Mouse (Mus musculus): ENCODE data around the gene Isyna1. TPM values are rescaled to one million over a fixed set of nuclear protein-coding genes. Genes with fewer than 3 reads are reported as not detected.
"Not testable (repeated sequence)": the region's sequence is repeated elsewhere in the genome, so short reads cannot be mapped to it uniquely, and the experiment has no call there.

The Isyna1 gene
- polyA plus RNA-seq, 1 experiment from 2014 or later: 106 TPM

DNA sequence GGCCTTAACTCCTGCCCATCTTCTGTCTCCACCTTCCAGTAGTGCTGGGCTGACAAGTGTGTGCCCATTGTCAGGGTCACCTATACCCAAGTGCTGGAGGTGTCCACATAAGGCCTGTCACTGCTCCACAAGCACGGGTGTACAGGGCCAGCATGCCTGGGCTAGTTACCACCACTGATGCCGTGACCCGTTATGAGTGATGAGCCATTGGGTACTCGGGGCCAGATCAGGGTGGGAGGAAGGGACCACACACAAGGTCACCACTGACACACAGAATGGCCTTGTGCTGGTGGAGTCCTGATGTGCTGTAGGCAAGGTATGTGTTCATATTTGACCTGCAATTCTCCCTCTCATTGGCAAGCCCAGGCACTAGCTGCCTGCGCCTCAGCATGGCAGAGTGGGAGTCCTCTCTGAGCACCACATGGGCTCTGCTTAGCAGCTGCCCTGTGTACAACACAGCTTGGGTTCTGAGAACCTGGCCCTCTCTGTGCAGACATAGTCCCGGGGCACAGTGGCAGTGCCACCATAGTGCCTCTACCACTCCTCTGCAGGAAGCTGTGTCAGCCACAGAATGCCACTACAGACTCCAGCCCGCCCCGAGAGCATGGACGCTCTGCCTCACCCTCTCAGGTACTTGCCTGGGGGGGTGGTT lies 9.4 kb upstream of the Isyna1 start:
- Histone ChIP-seq H3K9ac (ENCODE audit: low read length) (no peak overlapping the region), H3K27me3 (replicated peaks; ENCODE audit: control insufficient read depth, insufficient read depth, low read length) (no peaks in the 10 kb centered on the region), H3K4me2 (ENCODE audit: low read length) (no peak overlapping the region), H3K4me1 (replicated peaks; ENCODE audit: control insufficient read depth, insufficient read depth, low read length) (no peaks in the 10 kb centered on the region), H3K36me3 (ENCODE audit: control insufficient read depth, insufficient read depth, low read length) (peaks cover 89% of the 10 kb centered on the region), H3K27ac (ENCODE audit: low read depth) (no peak overlapping the region), H3K9me3 (ENCODE audit: control insufficient read depth, low read length) (no peaks in the 10 kb centered on the region), H3K4me3 (ENCODE audit: low read depth, low read length) (no peak overlapping the region)
- 88% methylated on average over 9 of the region's 9 CpGs for WGBS
- 0 out of 2 replicates have a peak, but pooled peaks have one; percentile 8 for ATAC-seq (replicated peaks; ENCODE audit: low FRiP score, low TSS enrichment, low read depth)
- DNase-seq (ENCODE audit: low spot score): no peak

DNA sequence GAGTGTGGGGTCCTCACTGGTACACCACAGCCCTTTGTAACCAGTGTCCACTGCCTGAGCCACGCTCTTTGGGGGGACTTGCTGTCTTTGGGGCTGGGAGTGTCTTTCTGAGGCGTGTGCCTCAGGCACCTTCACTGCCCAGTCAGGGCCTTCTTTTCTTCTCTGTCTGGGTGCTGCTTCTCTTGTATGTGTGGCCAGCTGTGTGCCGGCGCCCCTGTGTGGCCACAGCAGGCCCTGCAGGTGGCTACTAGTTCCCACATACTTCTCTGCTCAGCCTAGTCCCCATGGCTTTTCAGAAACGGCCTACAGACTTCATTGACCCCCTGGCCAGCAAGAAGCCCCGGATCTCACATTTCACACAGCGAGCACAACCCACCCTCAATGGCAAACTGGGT lies 8.9 kb upstream of the Isyna1 start:
- H3K36me3 ChIP-seq (ENCODE audit: control insufficient read depth, insufficient read depth, low read length): peaks cover 87% of the 10 kb centered on the region
- H3K9ac ChIP-seq (ENCODE audit: low read length): no peak overlapping the region
- H3K27me3 ChIP-seq (replicated peaks; ENCODE audit: control insufficient read depth, insufficient read depth, low read length): no peaks in the 10 kb centered on the region
- no peaks in the 10 kb centered on the region for H3K9me3 ChIP-seq (ENCODE audit: control insufficient read depth, low read length)
- WGBS: 45% methylated on average over 7 of the region's 7 CpGs
- H3K27ac ChIP-seq (ENCODE audit: low read depth): no peak overlapping the region
- H3K4me1 ChIP-seq (replicated peaks; ENCODE audit: control insufficient read depth, insufficient read depth, low read length): no peaks in the 10 kb centered on the region
- H3K4me2 ChIP-seq (ENCODE audit: low read length): no peak overlapping the region
- peak; percentile 23; the same call in 1 of the 2 replicates for ATAC-seq (replicated peaks; ENCODE audit: low FRiP score, low TSS enrichment, low read depth)
- DNase-seq (ENCODE audit: low spot score): no peak
- no peak overlapping the region for H3K4me3 ChIP-seq (ENCODE audit: low read depth, low read length)

DNA sequence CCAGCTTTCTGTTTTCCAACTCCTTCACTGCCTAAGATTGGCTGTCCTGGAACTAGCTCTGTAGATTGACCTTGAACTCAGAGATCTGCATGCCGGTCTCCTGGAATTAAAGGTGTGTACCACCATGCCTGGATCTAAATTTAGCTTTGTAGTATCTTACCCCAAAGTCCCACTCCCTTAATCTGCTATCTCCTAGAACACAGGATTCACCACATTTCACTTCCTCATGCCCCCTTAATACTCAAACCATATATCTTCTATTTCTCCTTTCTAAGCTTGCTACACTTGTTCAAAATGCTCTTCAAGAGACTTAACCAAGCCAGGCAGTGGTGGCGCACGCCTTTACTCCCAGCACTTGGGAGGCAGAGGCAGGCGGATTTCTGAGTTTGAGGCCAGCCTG lies 6.2 kb upstream of the Isyna1 start:
- H3K27me3 ChIP-seq (replicated peaks; ENCODE audit: control insufficient read depth, insufficient read depth, low read length); H3K4me2 ChIP-seq (ENCODE audit: low read length); H3K9me3 ChIP-seq (ENCODE audit: control insufficient read depth, low read length); H3K4me1 ChIP-seq (replicated peaks; ENCODE audit: control insufficient read depth, insufficient read depth, low read length); H3K27ac ChIP-seq (ENCODE audit: low read depth); DNase-seq (ENCODE audit: low spot score); ATAC-seq (replicated peaks; ENCODE audit: low FRiP score, low TSS enrichment, low read depth); H3K4me3 ChIP-seq (ENCODE audit: low read depth, low read length); H3K9ac ChIP-seq (ENCODE audit: low read length): not testable (repeated sequence)
- peaks cover 73% of the 10 kb centered on the region for H3K36me3 ChIP-seq (ENCODE audit: control insufficient read depth, insufficient read depth, low read length)
- 93% methylated on average over 4 of the region's 4 CpGs for WGBS

DNA sequence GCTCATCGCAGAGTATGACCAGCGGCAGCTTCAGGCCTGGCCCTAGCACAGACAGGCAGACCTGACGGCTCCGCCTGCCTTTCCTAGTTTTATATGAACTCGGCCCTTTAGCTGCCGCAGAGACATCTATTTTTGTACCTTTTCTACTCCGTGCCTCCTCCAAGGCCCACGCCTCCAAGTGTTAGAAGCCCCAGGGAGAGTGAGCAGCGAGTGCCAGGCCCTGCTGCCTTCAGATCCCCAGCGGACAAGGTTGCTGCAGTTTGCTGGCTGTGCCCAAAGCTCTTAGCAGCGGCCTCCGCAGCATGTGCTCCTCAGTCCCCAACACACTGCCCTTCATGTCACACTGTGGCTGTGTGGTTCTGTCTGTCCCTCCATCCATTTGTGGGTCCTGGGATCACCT lies 2.6 kb upstream of the Isyna1 start:
- Histone ChIP-seq H3K4me2 (ENCODE audit: low read length) (no peak overlapping the region), H3K27me3 (replicated peaks; ENCODE audit: control insufficient read depth, insufficient read depth, low read length) (no peaks in the 10 kb centered on the region), H3K27ac (ENCODE audit: low read depth) (no peak overlapping the region), H3K9me3 (ENCODE audit: control insufficient read depth, low read length) (no peaks in the 10 kb centered on the region), H3K4me1 (replicated peaks; ENCODE audit: control insufficient read depth, insufficient read depth, low read length) (peaks cover 16% of the 10 kb centered on the region), H3K36me3 (ENCODE audit: control insufficient read depth, insufficient read depth, low read length) (peaks cover 50% of the 10 kb centered on the region), H3K9ac (ENCODE audit: low read length) (no peak overlapping the region), H3K4me3 (ENCODE audit: low read depth, low read length) (no peak overlapping the region)
- ATAC-seq (replicated peaks; ENCODE audit: low FRiP score, low TSS enrichment, low read depth) (no peak), DNase-seq (ENCODE audit: low spot score) (no peak)
- 93% methylated on average over 12 of the region's 12 CpGs for WGBS

DNA sequence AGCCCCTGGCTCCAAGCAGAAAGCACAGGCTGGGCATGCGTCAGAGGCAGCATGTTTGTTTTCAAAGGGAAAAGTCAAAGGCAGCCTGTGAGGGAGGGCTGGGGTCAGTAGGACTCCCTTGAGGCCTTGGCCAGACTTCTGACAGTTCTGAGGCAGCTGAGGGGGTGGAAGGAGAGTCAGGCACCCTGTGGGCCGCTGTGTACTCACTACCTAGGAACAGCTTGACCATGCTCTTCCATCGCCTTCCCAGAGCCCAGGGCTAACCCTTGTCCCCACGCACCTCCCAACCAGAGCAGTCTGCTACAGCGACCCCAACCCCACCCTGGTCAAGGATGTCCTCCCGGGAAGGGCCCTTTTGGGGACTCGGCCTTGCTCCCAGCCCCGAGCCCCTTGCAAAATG lies 1.0 kb upstream of the Isyna1 start:
- no peak for DNase-seq (ENCODE audit: low spot score)
- 44% methylated on average over 8 of the region's 8 CpGs for WGBS
- peaks cover 40% of the 10 kb centered on the region for H3K36me3 ChIP-seq (ENCODE audit: control insufficient read depth, insufficient read depth, low read length)
- ATAC-seq (replicated peaks; ENCODE audit: low FRiP score, low TSS enrichment, low read depth): no peak
- no peaks in the 10 kb centered on the region for H3K27me3 ChIP-seq (replicated peaks; ENCODE audit: control insufficient read depth, insufficient read depth, low read length)
- no peak overlapping the region for H3K9ac ChIP-seq (ENCODE audit: low read length)
- peak overlapping the region; percentile 83; the same call in 1 of the 2 replicates for H3K27ac ChIP-seq (ENCODE audit: low read depth)
- no peaks in the 10 kb centered on the region for H3K9me3 ChIP-seq (ENCODE audit: control insufficient read depth, low read length)
- peaks cover 27% of the 10 kb centered on the region for H3K4me1 ChIP-seq (replicated peaks; ENCODE audit: control insufficient read depth, insufficient read depth, low read length)
- H3K4me2 ChIP-seq (ENCODE audit: low read length): peak overlapping the region; percentile 89
- H3K4me3 ChIP-seq (ENCODE audit: low read depth, low read length): peak overlapping the region; percentile 66; the same call in 1 of the 2 replicates

DNA sequence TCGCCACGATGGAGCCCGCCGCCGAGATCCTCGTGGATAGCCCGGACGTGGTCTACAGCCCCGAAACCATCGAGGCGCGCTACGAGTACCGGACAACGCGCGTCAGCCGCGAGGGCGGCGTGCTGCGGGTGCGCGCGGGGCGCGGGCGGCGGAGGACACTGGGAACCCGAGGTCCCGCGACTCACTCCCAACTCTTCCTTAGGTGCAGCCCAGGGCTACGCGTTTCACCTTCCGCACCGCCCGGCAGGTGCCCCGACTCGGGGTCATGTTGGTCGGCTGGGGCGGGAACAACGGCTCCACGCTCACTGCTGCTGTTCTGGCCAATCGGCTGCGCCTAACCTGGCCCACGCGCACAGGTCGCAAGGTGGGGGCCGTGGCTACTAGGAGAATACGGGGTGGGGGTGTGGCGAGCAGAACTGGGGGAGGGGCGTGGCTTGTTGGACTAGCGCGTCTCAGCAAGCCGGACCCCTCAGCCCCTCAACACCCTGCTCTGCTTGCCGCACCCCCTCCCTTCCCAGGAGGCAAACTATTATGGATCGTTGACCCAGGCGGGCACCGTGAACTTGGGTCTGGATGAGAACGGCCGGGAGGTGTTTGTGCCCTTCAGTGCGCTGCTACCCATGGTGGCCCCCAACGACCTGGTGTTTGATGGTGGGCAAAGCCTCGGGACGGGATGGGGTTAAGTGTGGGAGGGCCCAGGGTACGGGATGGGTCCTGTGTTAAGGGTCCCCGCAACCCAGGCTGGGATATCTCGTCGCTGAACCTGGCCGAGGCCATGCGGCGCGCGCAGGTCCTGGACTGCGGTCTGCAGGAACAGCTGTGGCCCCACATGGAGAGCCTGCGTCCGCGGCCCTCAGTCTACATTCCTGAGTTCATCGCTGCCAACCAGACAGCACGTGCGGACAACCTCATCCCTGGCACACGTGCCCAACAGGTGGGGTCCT lies 720 bp downstream of the Isyna1 start:
- WGBS: 10% methylated on average over 81 of the region's 82 CpGs
- Histone ChIP-seq H3K36me3 (ENCODE audit: control insufficient read depth, insufficient read depth, low read length) (peaks cover 30% of the 10 kb centered on the region), H3K4me1 (replicated peaks; ENCODE audit: control insufficient read depth, insufficient read depth, low read length) (peaks cover 40% of the 10 kb centered on the region), H3K27ac (ENCODE audit: low read depth) (peak overlapping the region; percentile 83; the same call in 1 of the 2 replicates), H3K27me3 (replicated peaks; ENCODE audit: control insufficient read depth, insufficient read depth, low read length) (no peaks in the 10 kb centered on the region), H3K4me3 (ENCODE audit: low read depth, low read length) (peak overlapping the region; percentile 66), H3K9ac (ENCODE audit: low read length) (peak overlapping the region; percentile 65), H3K9me3 (ENCODE audit: control insufficient read depth, low read length) (no peaks in the 10 kb centered on the region), H3K4me2 (ENCODE audit: low read length) (peak overlapping the region; percentile 89)
- DNase-seq (ENCODE audit: low spot score) (no peak), ATAC-seq (replicated peaks; ENCODE audit: low FRiP score, low TSS enrichment, low read depth) (peak; percentile 33)

DNA sequence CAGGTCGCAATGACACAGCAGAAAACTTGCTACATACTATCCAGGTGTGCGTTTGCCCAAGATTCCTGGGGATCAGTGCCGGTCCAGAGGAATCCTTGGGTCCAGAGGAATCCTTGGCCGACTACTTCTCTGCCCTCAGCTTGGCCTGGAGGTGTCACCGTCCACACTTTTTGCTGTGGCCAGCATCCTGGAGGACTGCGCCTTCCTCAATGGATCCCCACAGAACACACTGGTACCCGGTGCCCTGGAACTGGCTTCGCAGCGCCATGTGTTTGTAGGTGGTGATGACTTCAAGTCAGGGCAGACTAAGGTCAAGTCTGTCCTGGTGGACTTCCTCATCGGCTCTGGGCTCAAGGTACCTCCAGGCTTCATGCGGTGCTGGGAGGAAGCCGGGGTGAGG lies 1.6 kb downstream of the Isyna1 start:
- DNase-seq (ENCODE audit: low spot score) (no peak), ATAC-seq (replicated peaks; ENCODE audit: low FRiP score, low TSS enrichment, low read depth) (no peak)
- Histone ChIP-seq H3K27ac (ENCODE audit: low read depth) (no peak overlapping the region), H3K4me2 (ENCODE audit: low read length) (no peak overlapping the region; the same call in 1 of the 2 replicates), H3K9ac (ENCODE audit: low read length) (no peak overlapping the region), H3K36me3 (ENCODE audit: control insufficient read depth, insufficient read depth, low read length) (peaks cover 22% of the 10 kb centered on the region), H3K4me3 (ENCODE audit: low read depth, low read length) (no peak overlapping the region), H3K9me3 (ENCODE audit: control insufficient read depth, low read length) (no peaks in the 10 kb centered on the region), H3K27me3 (replicated peaks; ENCODE audit: control insufficient read depth, insufficient read depth, low read length) (no peaks in the 10 kb centered on the region), H3K4me1 (replicated peaks; ENCODE audit: control insufficient read depth, insufficient read depth, low read length) (peaks cover 49% of the 10 kb centered on the region)
- WGBS: 94% methylated on average over 12 of the region's 12 CpGs

DNA sequence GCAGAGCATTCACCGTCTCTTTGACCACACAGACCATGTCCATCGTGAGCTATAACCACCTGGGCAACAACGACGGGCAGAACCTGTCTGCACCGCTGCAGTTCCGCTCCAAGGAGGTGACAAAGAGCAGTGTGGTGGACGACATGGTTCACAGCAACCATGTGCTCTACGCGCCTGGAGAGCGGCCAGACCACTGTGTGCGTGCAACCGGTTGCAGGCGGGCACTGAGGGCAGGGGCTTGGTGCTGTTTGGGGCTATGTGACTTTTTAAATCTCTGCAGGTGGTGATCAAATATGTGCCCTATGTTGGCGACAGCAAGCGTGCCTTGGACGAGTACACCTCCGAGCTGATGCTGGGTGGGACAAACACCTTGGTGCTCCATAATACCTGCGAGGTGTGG lies 2.0 kb downstream of the Isyna1 start:
- no peak overlapping the region for H3K9ac ChIP-seq (ENCODE audit: low read length)
- no peaks in the 10 kb centered on the region for H3K9me3 ChIP-seq (ENCODE audit: control insufficient read depth, low read length)
- H3K27ac ChIP-seq (ENCODE audit: low read depth): no peak overlapping the region
- no peak overlapping the region for H3K4me3 ChIP-seq (ENCODE audit: low read depth, low read length)
- ATAC-seq (replicated peaks; ENCODE audit: low FRiP score, low TSS enrichment, low read depth) (no peak), DNase-seq (ENCODE audit: low spot score) (no peak)
- H3K36me3 ChIP-seq (ENCODE audit: control insufficient read depth, insufficient read depth, low read length): peaks cover 21% of the 10 kb centered on the region
- 95% methylated on average over 18 of the region's 18 CpGs for WGBS
- H3K4me1 ChIP-seq (replicated peaks; ENCODE audit: control insufficient read depth, insufficient read depth, low read length): peaks cover 53% of the 10 kb centered on the region
- no peak overlapping the region for H3K4me2 ChIP-seq (ENCODE audit: low read length)
- H3K27me3 ChIP-seq (replicated peaks; ENCODE audit: control insufficient read depth, insufficient read depth, low read length): no peaks in the 10 kb centered on the region
